Mouse (Mus musculus) left cerebral cortex, postnatal 4 days (tissue): ENCODE data around the gene Tnpo3. TPM values are rescaled to one million over a fixed set of nuclear protein-coding genes. Genes with fewer than 3 reads are reported as not detected.

Experiments
- DNase-seq: peaks from one replicate; pipeline ENCODE4 v3.0.0-alpha.2; 2022
- intact Hi-C: fragments of 180-260 bp; cut with DNase I; formaldehyde crosslinking; loops from one replicate; pipeline ENCODE4 v1.15.1; 2025
- total RNA-seq, 2 experiments: library from RNA; stranded (reverse); gene quantifications; 2 replicates each; pipeline ENCODE4 v1.2.3; 2021

Tnpo3 gene
- total RNA-seq, 2 experiments from 2014 or later: 92.3 to 97.2 TPM

GRCm38 (mm10) chr6:29528561-29529443 is 80.9 kb downstream of the Tnpo3 start:
- no peak for DNase-seq
- intact Hi-C loops: loop anchor here (10.0 kb wide), 1 partner anchor 134 kb away; the partner anchor contains the start of gene Ccdc136

GRCm38 (mm10) chr6:29528165-29528505 is 81.6 kb downstream of the Tnpo3 start:
- no peak for DNase-seq
- intact Hi-C loops: loop anchor here (10.0 kb wide), 1 partner anchor 133 kb away; the partner anchor contains the start of gene Ccdc136

- no peak for DNase-seq
- intact Hi-C loops: loop anchor here (10.0 kb wide), 1 partner anchor 133 kb away; the partner anchor contains the start of gene Ccdc136
Measured at GRCm38 (mm10) chr6:29527361-29528164, 82.1 kb downstream of the Tnpo3 start.

- DNase-seq: no peak
- intact Hi-C loops: loop anchor here (10.0 kb wide), 1 partner anchor 132 kb away; the partner anchor contains the start of gene Ccdc136
Measured at GRCm38 (mm10) chr6:29526281-29527251, 83.1 kb downstream of the Tnpo3 start, which contains the start of gene Irf5. Gene Irf5 (plus strand): TSS chr6:29526625.

- intact Hi-C loops: loop anchor here (10.0 kb wide), 1 partner anchor 130 kb away; the partner anchor contains the start of gene Ccdc136
- DNase-seq: no peak
Measured at GRCm38 (mm10) chr6:29525256-29525655, 84.4 kb downstream of the Tnpo3 start.

- intact Hi-C loops: loop anchor here (10.0 kb wide), 1 partner anchor 129 kb away; the partner anchor contains the start of gene Ccdc136
- no peak for DNase-seq
Measured at GRCm38 (mm10) chr6:29524034-29524489, 85.6 kb downstream of the Tnpo3 start.

- no peak for DNase-seq
- intact Hi-C loops: loop anchor here (10.0 kb wide), 1 partner anchor 129 kb away; the partner anchor contains the start of gene Ccdc136
Measured at GRCm38 (mm10) chr6:29523301-29524033, 86.2 kb downstream of the Tnpo3 start.

GRCm38 (mm10) chr6:29522626-29523300 is 86.9 kb downstream of the Tnpo3 start:
- DNase-seq: no peak
- intact Hi-C loops: loop anchor here (10.0 kb wide), 1 partner anchor 128 kb away; the partner anchor contains the start of gene Ccdc136

GRCm38 (mm10) chr6:29517139-29517538 is 92.5 kb downstream of the Tnpo3 start:
- intact Hi-C loops: no loop called here
- DNase-seq: peak; percentile 56

GRCm38 (mm10) chr6:29513284-29513683 is 96.4 kb downstream of the Tnpo3 start:
- no peak for DNase-seq
- intact Hi-C loops: no loop called here

- no peak for DNase-seq
Measured at GRCm38 (mm10) chr6:29509086-29509485, 100.6 kb downstream of the Tnpo3 start.

GRCm38 (mm10) chr6:29507447-29508309 is 102.0 kb downstream of the Tnpo3 start, which contains the start of gene Kcp:
Gene Kcp (minus strand): TSS chr6:29507952.
- intact Hi-C loops: no loop called here
- no peak for DNase-seq

More at GRCm38 (mm10) chr6:29509086-29509485, 100.6 kb downstream of the Tnpo3 start:
- intact Hi-C loops: no loop called here

GRCm38 (mm10) chr6:29506834-29507233 is 102.9 kb downstream of the Tnpo3 start:
- intact Hi-C loops: no loop called here
- DNase-seq: no peak

GRCm38 (mm10) chr6:29505493-29505892 is 104.2 kb downstream of the Tnpo3 start:
- intact Hi-C loops: no loop called here

GRCm38 (mm10) chr6:29501599-29501998 is 108.1 kb downstream of the Tnpo3 start:
- intact Hi-C loops: no loop called here
- no peak for DNase-seq

More at GRCm38 (mm10) chr6:29505493-29505892, 104.2 kb downstream of the Tnpo3 start:
- no peak for DNase-seq

GRCm38 (mm10) chr6:29500810-29501209 is 108.9 kb downstream of the Tnpo3 start:
- intact Hi-C loops: no loop called here
- DNase-seq: no peak

GRCm38 (mm10) chr6:29500177-29500576 is 109.5 kb downstream of the Tnpo3 start:
- intact Hi-C loops: no loop called here
- no peak for DNase-seq
